ENCODE assay signal across 9 mouse cellular contexts in the genomic region with DNA sequence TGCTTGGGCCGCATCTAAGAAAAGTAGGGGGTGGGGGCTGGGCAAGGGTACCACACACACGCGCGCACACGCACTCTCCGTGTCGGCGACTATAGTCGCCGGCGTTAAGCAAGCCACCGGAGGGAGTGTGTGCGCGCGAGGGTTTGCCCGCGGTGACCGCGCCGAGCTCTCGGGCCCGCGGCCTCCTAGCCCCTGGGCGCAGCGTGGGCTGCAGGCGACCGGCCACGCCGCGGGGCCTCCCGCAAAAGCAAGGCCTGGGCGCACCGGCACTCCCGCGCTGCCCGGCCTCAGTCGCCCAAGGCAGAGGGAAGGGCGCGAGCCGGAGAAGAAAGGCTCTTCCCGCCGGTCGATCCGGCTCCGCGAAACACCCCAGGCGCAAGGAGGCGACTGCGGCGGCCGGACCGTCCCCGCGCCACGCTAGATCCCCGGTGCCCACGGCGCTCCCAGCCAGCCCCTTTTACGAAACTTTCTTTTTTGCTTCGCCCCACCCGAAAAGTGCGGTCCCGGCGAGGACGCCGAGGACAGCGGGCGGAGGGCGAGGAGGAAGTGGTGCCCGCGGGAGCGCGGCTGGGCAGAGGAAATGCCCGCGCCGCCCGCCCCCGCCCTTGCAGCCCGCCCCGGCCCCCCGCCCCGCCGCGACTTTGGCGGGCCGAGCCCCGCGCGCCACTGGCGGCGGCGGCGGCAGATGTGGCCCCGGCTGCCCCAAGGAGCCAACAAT. TPM values are rescaled to one million over a fixed set of nuclear protein-coding genes. Genes with fewer than 3 reads are reported as not detected.
DNase-seq lines count a peak whose midpoint lies in the region; ATAC-seq and TF ChIP-seq lines count a peak whose summit lies in the region.
"Had no signal": no experiment of that assay in that cellular context is flagged by ENCODE, and none has a peak within 500 bp of the region (broad histone marks: within the 10 kb centered on the region; RNA-seq: fewer than 3 reads in every experiment).

No protein-coding gene starts in this region.

- DNase-seq in layer of hippocampus, adult 2 months (ENCODE audit: low spot score in 2 of 2) = no peak
- DNase-seq in layer of hippocampus, adult 8-10 months (ENCODE audit: low spot score in 2 of 2) = no peak
- DNase-seq in adrenal gland, postnatal 10 days = peak; percentile 73
- DNase-seq in heart, postnatal 14 days = peak; percentile 66 to 70
- no peak for DNase-seq in limb, embryonic 14.5 days (ENCODE audit: low spot score)
- DNase-seq in right cerebral cortex, postnatal 14 days = no peak

- H3K4me1 ChIP-seq in embryonic fibroblast, embryonic 13.5 days (ENCODE audit: control insufficient read depth, insufficient read depth, low read length) = peaks cover 2% of the 10 kb centered on the region; the same call in 1 of the 2 replicates
- H3K4me1 ChIP-seq in limb, embryonic 14.5 days (ENCODE audit: control insufficient read depth, insufficient read depth, low read length) = peaks cover 37% of the 10 kb centered on the region
- peaks cover 59% of the 10 kb centered on the region for H3K4me1 ChIP-seq in midbrain, embryonic 13.5 days (replicated peaks)

- peak overlapping the region; percentile 85 for H3K4me3 ChIP-seq in layer of hippocampus, adult 2 months
- peak overlapping the region; percentile 91 for H3K4me3 ChIP-seq in embryonic fibroblast, embryonic 13.5 days (ENCODE audit: insufficient read depth, low read length)
- H3K4me3 ChIP-seq in limb, embryonic 14.5 days (replicated peaks; ENCODE audit: low read length) = peak overlapping the region; percentile 84
- H3K4me3 ChIP-seq in midbrain, embryonic 13.5 days (replicated peaks) = peak overlapping the region; percentile 93

- peak; percentile 7; the same call in 1 of the 2 replicates for ATAC-seq in limb, embryonic 14.5 days (ENCODE audit: low FRiP score, low read depth)
- peak; percentile 21 for ATAC-seq in midbrain, embryonic 13.5 days
- ATAC-seq: Patski had no signal

- peak overlapping the region; percentile 91 for H3K27ac ChIP-seq in layer of hippocampus, adult 2 months
- H3K27ac ChIP-seq in embryonic fibroblast, embryonic 13.5 days (ENCODE audit: insufficient read depth, low read length) = peak overlapping the region; percentile 97
- peak overlapping the region; percentile 94 for H3K27ac ChIP-seq in limb, embryonic 14.5 days (replicated peaks; ENCODE audit: low read depth, low read length)
- peak overlapping the region; percentile 98 for H3K27ac ChIP-seq in midbrain, embryonic 13.5 days

- no peaks in the 10 kb centered on the region for H3K9me3 ChIP-seq in limb, embryonic 14.5 days (ENCODE audit: control insufficient read depth, low read length)
- no peaks in the 10 kb centered on the region for H3K9me3 ChIP-seq in midbrain, embryonic 13.5 days

- H3K9ac ChIP-seq in limb, embryonic 14.5 days (ENCODE audit: low read depth, low read length, severe bottlenecking) = peak overlapping the region; percentile 90
- peak overlapping the region; percentile 95 for H3K9ac ChIP-seq in midbrain, embryonic 13.5 days (replicated peaks)

- TF ChIP-seq POLR2A in embryonic fibroblast, embryonic 13.5 days (IDR thresholded peaks at IDR 0.05; ENCODE audit: low read depth, low read length) = peak; percentile 23; the same call in 1 of the 2 replicates
- TF ChIP-seq POLR2A in limb, embryonic 14.5 days (IDR thresholded peaks at IDR 0.05; ENCODE audit: borderline replicate concordance, extremely low read depth, insufficient read depth, insufficient read length) = no peak

- H3K4me2 ChIP-seq in limb, embryonic 14.5 days (replicated peaks; ENCODE audit: low read depth, low read length, severe bottlenecking) = peak overlapping the region; percentile 96
- peak overlapping the region; percentile 98 for H3K4me2 ChIP-seq in midbrain, embryonic 13.5 days (replicated peaks)

- 0 out of 2 replicates have a peak, but pooled peaks cover 7% of the 10 kb centered on the region for H3K27me3 ChIP-seq in limb, embryonic 14.5 days (ENCODE audit: control insufficient read depth, insufficient read depth, low read length)
- peaks cover 24% of the 10 kb centered on the region for H3K27me3 ChIP-seq in midbrain, embryonic 13.5 days
- H3K27me3 ChIP-seq: Patski had no signal

- intact Hi-C loops in heart, postnatal 14 days (cut with DNase I) = loop anchor here (2.0 to 5.0 kb wide), 4 partner anchors 35 to 515 kb away; a partner anchor contains a TSS

- TF ChIP-seq CTCF in layer of hippocampus, adult 2 months (conservative IDR thresholded peaks at IDR 0.05) = 0 out of 2 replicates have a peak, but pooled peaks have one; percentile 14
- TF ChIP-seq CTCF in embryonic fibroblast, embryonic 13.5 days (IDR thresholded peaks at IDR 0.05; ENCODE audit: borderline replicate concordance, insufficient read depth, low read length) = no peak

- no peaks in the 10 kb centered on the region for H3K36me3 ChIP-seq in limb, embryonic 14.5 days (ENCODE audit: control insufficient read depth, insufficient read depth, low read length)
- no peaks in the 10 kb centered on the region for H3K36me3 ChIP-seq in midbrain, embryonic 13.5 days

- under 1% methylated on average over 51 of the region's 94 CpGs for WGBS in limb, embryonic 14.5 days
- WGBS in midbrain, embryonic 13.5 days = under 1% methylated on average over 70 of the region's 94 CpGs

RNA-seq across cellular contexts. Expression of a gene that starts 1.3 kb away (rescaled TPM):
- 10 to 100 TPM; 47.6 to 49.5 TPM for total RNA-seq in layer of hippocampus, adult 2 months (2021)
- total RNA-seq in layer of hippocampus, adult 8-10 months (2022) = 10 to 100 TPM; 60.7 to 72.9 (median 65.8) TPM
- total RNA-seq in adrenal gland, postnatal 10 days (2021) = 100 to 1,000 TPM; 128 to 169 TPM
- 50.0 and 59.9 TPM in 2 replicates for polyA plus RNA-seq in embryonic fibroblast, embryonic 13.5 days (2011; ENCODE audit: insufficient read length, low read depth, missing spikeins)
- 1 to 10 TPM; 2.1 to 3.9 TPM for total RNA-seq in heart, postnatal 14 days (2021)
- 133 and 149 TPM in 2 replicates for polyA plus RNA-seq in limb, embryonic 14.5 days (2012; rRNA removed)
- 131 and 148 TPM in 2 replicates for polyA plus RNA-seq in limb, embryonic 14.5 days (2014; fragmentation: Nextera tagmentation; extraction: Ambion mirVana)
- polyA plus RNA-seq in midbrain, embryonic 13.5 days (2015; fragmentation: Nextera tagmentation; extraction: Ambion mirVana) = 29.9 and 39.4 TPM in 2 replicates

RNA-seq across cellular contexts. Expression of a gene that starts 2.3 kb away (rescaled TPM):
- 10 to 100 TPM; 44.1 to 47.4 TPM for total RNA-seq in layer of hippocampus, adult 2 months (2021)
- 10 to 100 TPM; 51.6 to 59.4 (median 55.8) TPM for total RNA-seq in layer of hippocampus, adult 8-10 months (2022)
- 10 to 100 TPM; 52.8 to 63.1 TPM for total RNA-seq in adrenal gland, postnatal 10 days (2021)
- 56.4 and 59.9 TPM in 2 replicates for polyA plus RNA-seq in embryonic fibroblast, embryonic 13.5 days (2011; ENCODE audit: insufficient read length, low read depth, missing spikeins)
- total RNA-seq in heart, postnatal 14 days (2021) = 10 to 100 TPM; 35.8 to 35.9 TPM
- polyA plus RNA-seq in limb, embryonic 14.5 days (2012; rRNA removed) = 77.7 and 79.8 TPM in 2 replicates
- 59.2 and 67.8 TPM in 2 replicates for polyA plus RNA-seq in limb, embryonic 14.5 days (2014; fragmentation: Nextera tagmentation; extraction: Ambion mirVana)
- 88.4 and 91.0 TPM in 2 replicates for polyA plus RNA-seq in midbrain, embryonic 13.5 days (2015; fragmentation: Nextera tagmentation; extraction: Ambion mirVana)

Comparison
In these comparisons a context has a peak if more than half of its experiments do, and no peak if none do; other contexts are left out.
1. DNase-seq: peak in adrenal gland, postnatal 10 days (single experiment) and heart, postnatal 14 days (2 of 2); none in layer of hippocampus, adult 2 months (0 of 2), layer of hippocampus, adult 8-10 months (0 of 2), limb, embryonic 14.5 days (single experiment) and right cerebral cortex, postnatal 14 days (single experiment).
2. RNA of a gene that starts 1.3 kb away (total RNA-seq): 128 to 169 TPM in adrenal gland, postnatal 10 days, 60.7 to 72.9 TPM in layer of hippocampus, adult 8-10 months and 47.6 to 49.5 TPM in layer of hippocampus, adult 2 months; 2.1 to 3.9 TPM in heart, postnatal 14 days; every median in the first group is over 4 times any median in the second.
3. Peak in every context shown above with its lines, with median percentiles within 50 percentile points of each other: H3K27ac ChIP-seq and H3K4me3 ChIP-seq.